Mouse (Mus musculus) limb, embryonic 10.5 days (tissue): ENCODE data around the gene Eif3l. TPM values are rescaled to one million over a fixed set of nuclear protein-coding genes. Genes with fewer than 3 reads are reported as not detected.

Source experiments
- DNase-seq: peaks from one replicate; pipeline ENCODE4 v3.0.0-alpha.2; 2017; ENCODE audit warnings: low spot score
- H3K27ac ChIP-seq: fragments of 300-500 bp; sonication (generic); 2 replicates; pipeline ENCODE4 v1.5.1; 2016; ENCODE audit warnings: mild to moderate bottlenecking
- H3K27me3 ChIP-seq: fragments of 300-500 bp; sonication (generic); 2 replicates; pipeline ENCODE4 v1.6.1; 2016; ENCODE audit warnings: low read depth, mild to moderate bottlenecking; ENCODE audit not compliant: poor library complexity, severe bottlenecking
- H3K36me3 ChIP-seq: fragments of 300-500 bp; sonication (generic); 2 replicates; pipeline ENCODE4 v1.6.1; 2016; ENCODE audit warnings: mild to moderate bottlenecking, moderate library complexity
- H3K4me1 ChIP-seq: fragments of 300-500 bp; sonication (generic); 2 replicates; pipeline ENCODE4 v1.6.1; 2016
- H3K4me3 ChIP-seq: fragments of 300-500 bp; sonication (generic); 2 replicates; pipeline ENCODE4 v1.5.1; 2016; ENCODE audit warnings: mild to moderate bottlenecking, moderate library complexity
- H3K9me3 ChIP-seq: fragments of 300-500 bp; sonication (generic); replicated peaks from 2 replicates; pipeline ENCODE4 v1.6.1; 2016; ENCODE audit warnings: mild to moderate bottlenecking
- WGBS: fragments of 180-500 bp; shearing (Covaris S2); methylation state at CpG from one replicate; pipeline ENCODE4 v1.1.7; 2016; 5-methylcytosine and 5-hydroxymethylcytosine counted together
- polyA plus RNA-seq: library from polyadenylated mRNA; unstranded; fragments of >200 nt; fragmentation: Nextera tagmentation; extraction: Ambion mirVana; gene quantifications from 2 replicates; pipeline ENCODE4 v1.2.1, GENCODE M21; 2016

Eif3l gene
- polyA plus RNA-seq, 1 experiment from 2014 or later, result 278 TPM

DNA sequence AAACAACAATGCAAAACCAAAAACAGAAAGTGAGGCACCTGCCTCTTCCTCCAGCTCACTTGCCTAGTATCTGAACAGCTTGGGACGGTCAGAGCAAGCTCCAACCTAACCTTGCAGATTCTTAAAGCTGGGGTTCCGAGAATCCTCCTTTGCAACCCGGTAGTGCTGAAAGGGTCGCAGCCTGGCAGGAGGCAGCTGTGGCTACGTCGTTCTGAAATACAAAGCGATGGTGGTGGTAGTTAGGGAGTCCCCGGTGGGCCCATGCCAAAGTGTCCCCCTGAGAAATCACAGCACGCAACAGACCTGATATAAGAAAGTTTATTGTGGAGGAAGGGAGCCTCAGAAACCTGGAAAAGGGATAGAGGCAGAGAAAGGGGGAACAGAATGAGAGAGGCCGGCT, 36.6 kb upstream of the Eif3l start:
- no peak overlapping the region for H3K4me3 ChIP-seq
- 67% methylated on average over 10 of the region's 10 CpGs for WGBS
- no peak for DNase-seq
- no peaks in the 10 kb centered on the region for H3K9me3 ChIP-seq
- H3K36me3 ChIP-seq, result peaks cover 35% of the 10 kb centered on the region
- no peak overlapping the region for H3K27ac ChIP-seq
- H3K4me1 ChIP-seq, result peaks cover 50% of the 10 kb centered on the region
- peaks cover 44% of the 10 kb centered on the region for H3K27me3 ChIP-seq

GRCm38 (mm10) chr15:79038853-79039252, 36.1 kb upstream of the Eif3l start:
- Histone ChIP-seq H3K9me3 (no peaks in the 10 kb centered on the region), H3K4me3 (no peak overlapping the region), H3K27ac (no peak overlapping the region), H3K27me3 (peaks cover 49% of the 10 kb centered on the region), H3K36me3 (peaks cover 35% of the 10 kb centered on the region), H3K4me1 (peaks cover 55% of the 10 kb centered on the region)
- WGBS, result 17% methylated on average over 7 of the region's 7 CpGs
- peak; percentile 77 for DNase-seq

GRCm38 (mm10) chr15:79040501-79041416, 34.2 kb upstream of the Eif3l start:
- Histone ChIP-seq H3K4me3 (peak overlapping the region; percentile 42), H3K9me3 (no peaks in the 10 kb centered on the region), H3K27me3 (peaks cover 50% of the 10 kb centered on the region), H3K27ac (peak overlapping the region; percentile 11), H3K36me3 (peaks cover 18% of the 10 kb centered on the region), H3K4me1 (peaks cover 73% of the 10 kb centered on the region)
- 18% methylated on average over 24 of the region's 24 CpGs for WGBS
- DNase-seq, result peak; percentile 64

- no peak for DNase-seq
- Histone ChIP-seq H3K36me3 (peaks cover 9% of the 10 kb centered on the region), H3K4me3 (peak within 1 kb of the TSS; percentile 65), H3K27me3 (peaks cover 50% of the 10 kb centered on the region), H3K9me3 (no peaks in the 10 kb centered on the region), H3K27ac (peak within 1 kb of the TSS; percentile 86), H3K4me1 (peaks cover 74% of the 10 kb centered on the region)
- WGBS, result 81% methylated on average over 6 of the region's 6 CpGs
Observed at GRCm38 (mm10) chr15:79041585-79041984, 33.4 kb upstream of the Eif3l start, which contains the start of gene Galr3. Gene Galr3, plus strand, starts transcription at chr15:79041885.

GRCm38 (mm10) chr15:79042721-79043491, 32.1 kb upstream of the Eif3l start:
- Histone ChIP-seq H3K36me3 (no peaks in the 10 kb centered on the region), H3K27ac (peak overlapping the region; percentile 86), H3K4me3 (peak overlapping the region; percentile 65), H3K9me3 (no peaks in the 10 kb centered on the region), H3K27me3 (peaks cover 50% of the 10 kb centered on the region), H3K4me1 (peaks cover 71% of the 10 kb centered on the region)
- under 1% methylated on average over 105 of the region's 105 CpGs for WGBS
- DNase-seq, result peak; percentile 64

DNA sequence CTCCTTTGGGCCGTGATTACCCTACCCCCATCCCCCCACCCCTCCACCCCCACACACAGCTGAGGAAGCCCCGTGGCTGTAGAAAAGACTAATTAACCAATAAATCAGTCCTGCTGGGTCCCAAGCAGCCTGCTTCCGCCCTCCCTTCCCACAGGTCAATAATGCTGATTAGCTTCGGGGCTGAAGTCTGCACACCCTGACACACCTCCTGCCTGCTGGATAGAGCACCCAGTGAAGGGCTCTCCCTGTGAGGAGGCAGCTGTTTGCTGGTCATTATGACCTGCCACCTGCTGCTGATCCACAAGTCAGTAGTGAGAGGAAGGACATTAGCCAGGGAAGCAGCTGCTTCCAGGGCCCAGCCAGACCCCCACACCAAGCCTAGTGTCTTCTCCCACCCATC, 30.1 kb upstream of the Eif3l start:
- peak overlapping the region; percentile 16; the same call in 1 of the 2 replicates for H3K4me3 ChIP-seq
- 4% methylated on average over 4 of the region's 4 CpGs for WGBS
- H3K4me1 ChIP-seq, result peaks cover 62% of the 10 kb centered on the region
- peak overlapping the region; percentile 59 for H3K27ac ChIP-seq
- peak; percentile 69 for DNase-seq
- H3K36me3 ChIP-seq, result no peaks in the 10 kb centered on the region
- H3K27me3 ChIP-seq, result peaks cover 41% of the 10 kb centered on the region
- no peaks in the 10 kb centered on the region for H3K9me3 ChIP-seq

DNA sequence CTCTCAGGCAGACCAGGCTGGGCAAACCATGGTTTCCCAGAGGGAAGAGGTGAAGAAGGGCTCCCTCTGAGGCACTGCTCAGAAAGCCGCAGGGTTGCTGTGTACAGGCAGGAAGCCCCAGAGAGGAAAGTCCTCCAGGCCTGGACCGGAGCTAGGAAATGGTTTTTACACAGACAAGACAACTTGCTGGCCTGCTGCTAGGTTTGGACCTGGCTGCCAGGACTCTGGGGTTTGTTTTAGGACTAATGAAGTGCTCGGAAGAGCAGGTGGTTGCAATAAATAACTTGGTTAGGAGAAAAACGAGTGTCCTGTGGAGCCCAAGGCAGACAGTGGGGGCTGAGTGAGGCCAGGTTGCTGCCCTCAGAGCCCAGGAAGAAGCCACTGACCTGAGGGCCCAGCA, 26.8 kb upstream of the Eif3l start:
- peaks cover 20% of the 10 kb centered on the region for H3K36me3 ChIP-seq
- no peak overlapping the region for H3K4me3 ChIP-seq
- no peak for DNase-seq
- H3K4me1 ChIP-seq, result peaks cover 57% of the 10 kb centered on the region
- WGBS, result 47% methylated on average over 4 of the region's 4 CpGs
- no peak overlapping the region for H3K27ac ChIP-seq
- H3K27me3 ChIP-seq, result peaks cover 8% of the 10 kb centered on the region
- H3K9me3 ChIP-seq, result no peaks in the 10 kb centered on the region

GRCm38 (mm10) chr15:79050160-79050845, 24.7 kb upstream of the Eif3l start:
- 51% methylated on average over 9 of the region's 9 CpGs for WGBS
- peaks cover 37% of the 10 kb centered on the region for H3K4me1 ChIP-seq
- no peak overlapping the region for H3K4me3 ChIP-seq
- no peak for DNase-seq
- H3K9me3 ChIP-seq, result no peaks in the 10 kb centered on the region
- peaks cover 41% of the 10 kb centered on the region for H3K36me3 ChIP-seq
- H3K27me3 ChIP-seq, result no peaks in the 10 kb centered on the region
- peak overlapping the region; percentile 56 for H3K27ac ChIP-seq

DNA sequence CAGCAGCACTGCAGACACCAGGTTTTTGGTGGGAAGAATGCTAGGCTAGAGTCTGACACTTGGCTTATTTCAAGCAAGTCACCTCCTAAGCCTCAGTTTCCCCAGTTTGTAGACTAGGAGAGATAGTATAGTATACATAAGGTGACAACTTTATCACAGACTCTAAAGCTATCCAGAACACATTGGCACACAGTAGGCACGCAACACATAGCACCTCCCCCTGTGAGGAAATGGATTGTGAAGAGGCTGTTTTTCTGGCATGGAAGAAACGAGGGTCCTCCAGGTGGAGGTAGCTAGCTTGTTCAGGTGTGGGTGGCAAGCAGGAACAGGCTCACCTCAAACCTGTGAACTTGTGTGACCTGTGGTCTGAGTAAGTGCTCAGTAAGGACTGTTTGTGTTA, 24.0 kb upstream of the Eif3l start:
- Histone ChIP-seq H3K36me3 (peaks cover 47% of the 10 kb centered on the region), H3K27ac (peak overlapping the region; percentile 56; the same call in 1 of the 2 replicates), H3K9me3 (no peaks in the 10 kb centered on the region), H3K4me1 (peaks cover 31% of the 10 kb centered on the region), H3K4me3 (no peak overlapping the region), H3K27me3 (no peaks in the 10 kb centered on the region)
- DNase-seq, result no peak
- whole genome bisulfite sequencing, result 77% methylated on average over 2 of the region's 2 CpGs

DNA sequence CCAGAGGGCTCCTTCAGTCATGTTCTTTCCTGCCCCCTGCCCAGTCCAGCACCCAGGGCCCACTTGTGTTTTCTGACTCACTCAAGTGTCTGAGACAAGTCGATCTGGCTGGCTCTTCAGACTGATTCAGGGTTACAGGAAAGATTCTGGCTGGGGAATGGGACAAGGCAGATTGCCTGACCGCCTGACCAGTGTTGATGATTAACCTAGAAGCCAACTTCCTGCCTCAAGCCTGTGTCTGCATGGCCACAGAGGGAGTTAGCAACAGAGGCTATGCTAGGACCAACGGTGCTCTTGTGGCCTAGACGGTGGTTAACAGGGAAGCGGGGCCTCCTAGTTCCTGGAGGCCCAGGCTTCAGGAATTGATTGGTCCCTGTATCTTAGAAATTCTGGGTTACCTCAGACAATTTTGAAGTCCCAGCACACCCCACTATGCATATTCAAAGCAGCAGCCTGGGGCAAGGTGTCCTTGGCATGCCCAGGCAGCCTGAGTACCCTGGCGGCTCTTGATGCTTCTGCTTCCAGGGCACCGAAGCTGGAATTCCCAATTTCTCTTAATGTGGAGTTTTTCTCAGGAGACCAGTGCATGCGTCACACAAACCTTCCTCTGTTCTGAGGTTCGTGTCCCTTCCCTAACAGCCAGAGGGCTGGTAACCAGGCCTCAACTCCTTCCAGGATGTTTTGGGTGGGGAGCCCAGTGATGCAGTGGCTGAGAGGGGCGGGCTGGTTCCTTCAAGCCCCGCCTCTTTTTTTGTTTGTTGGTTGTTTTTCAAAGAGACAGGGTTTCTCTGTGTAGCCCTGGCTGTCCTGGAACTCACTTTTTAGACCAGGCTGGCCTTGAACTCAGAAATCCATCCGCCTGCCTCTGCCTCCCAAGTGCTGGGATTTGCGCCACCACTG, 23.3 kb upstream of the Eif3l start:
- Histone ChIP-seq H3K9me3 (no peaks in the 10 kb centered on the region), H3K27me3 (no peaks in the 10 kb centered on the region), H3K4me3 (no peak overlapping the region), H3K36me3 (peaks cover 55% of the 10 kb centered on the region), H3K27ac (peak overlapping the region; percentile 53; the same call in 1 of the 2 replicates), H3K4me1 (peaks cover 31% of the 10 kb centered on the region)
- DNase-seq, result no peak
- WGBS, result 76% methylated on average over 13 of the region's 13 CpGs

- Histone ChIP-seq H3K36me3 (peaks cover 61% of the 10 kb centered on the region), H3K9me3 (no peaks in the 10 kb centered on the region), H3K27me3 (no peaks in the 10 kb centered on the region), H3K27ac (no peak overlapping the region), H3K4me1 (peaks cover 31% of the 10 kb centered on the region), H3K4me3 (no peak overlapping the region)
- 84% methylated on average over 2 of the region's 2 CpGs for WGBS
- DNase-seq, result no peak
Observed at GRCm38 (mm10) chr15:79052366-79052765, 22.6 kb upstream of the Eif3l start.

DNA sequence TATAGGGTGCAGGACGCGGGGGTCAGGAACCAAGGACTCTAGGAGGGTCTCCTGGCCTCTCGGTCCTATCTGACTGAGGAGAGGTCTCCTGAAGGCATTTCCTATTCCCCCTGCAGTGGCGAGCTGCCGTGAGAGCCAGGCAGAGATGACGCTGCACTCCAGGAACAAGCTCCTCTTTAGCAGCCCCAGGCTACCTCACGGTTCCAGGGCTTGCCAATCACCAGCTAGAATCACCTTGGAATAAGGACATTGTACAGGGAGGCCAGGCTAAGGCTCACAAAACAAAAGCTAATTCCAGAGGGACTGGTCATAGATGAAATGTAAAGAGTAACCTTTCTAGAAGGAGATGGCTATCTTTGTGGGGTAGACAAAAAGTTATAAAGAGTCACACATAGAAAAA, 18.4 kb upstream of the Eif3l start:
- DNase-seq, result no peak
- H3K27ac ChIP-seq, result no peak overlapping the region
- WGBS, result 95% methylated on average over 7 of the region's 7 CpGs
- peaks cover 97% of the 10 kb centered on the region for H3K36me3 ChIP-seq
- H3K9me3 ChIP-seq, result no peaks in the 10 kb centered on the region
- no peaks in the 10 kb centered on the region for H3K27me3 ChIP-seq
- H3K4me1 ChIP-seq, result peaks cover 11% of the 10 kb centered on the region
- no peak overlapping the region for H3K4me3 ChIP-seq
